16 mouse cellular contexts compared by ENCODE assay signal in genomic region chr8:108281981-108282380, GRCm38 (mm10).
DNase-seq lines count a peak whose midpoint lies in the region; ATAC-seq and TF ChIP-seq lines count a peak whose summit lies in the region.
"Had no signal": no experiment of that assay in that cellular context is flagged by ENCODE, and none has a peak within 500 bp of the region (broad histone marks: within the 10 kb centered on the region; RNA-seq: fewer than 3 reads in every experiment).

No protein-coding gene starts in this region.

- H3K4me1 ChIP-seq in midbrain, embryonic 13.5 days (replicated peaks): peaks cover 12% of the 10 kb centered on the region
- H3K4me1 ChIP-seq in midbrain, embryonic 10.5 days: no peaks in the 10 kb centered on the region
- peaks cover 10% of the 10 kb centered on the region; the same call in 1 of the 2 replicates for H3K4me1 ChIP-seq in midbrain, embryonic 15.5 days
- H3K4me1 ChIP-seq: liver, embryonic 13.5 days had no signal

- WGBS in midbrain, embryonic 13.5 days: 65% methylated on average over 12 of the region's 12 CpGs
- 81% methylated on average over 12 of the region's 12 CpGs for WGBS in midbrain, embryonic 10.5 days
- 51% methylated on average over 12 of the region's 12 CpGs for WGBS in midbrain, embryonic 15.5 days

- no peak for TF ChIP-seq POLR2A in brain, embryonic 14.5 days (IDR thresholded peaks at IDR 0.05; ENCODE audit: borderline replicate concordance, extremely low read depth, insufficient read depth, insufficient read length, poor library complexity, severe bottlenecking)

- H3K27me3 ChIP-seq in midbrain, embryonic 13.5 days: no peaks in the 10 kb centered on the region; the same call in 1 of the 2 replicates
- H3K27me3 ChIP-seq in midbrain, embryonic 10.5 days (ENCODE audit: low read depth, poor library complexity, severe bottlenecking): peaks cover 19% of the 10 kb centered on the region
- H3K27me3 ChIP-seq in midbrain, embryonic 15.5 days (replicated peaks): no peaks in the 10 kb centered on the region
- H3K27me3 ChIP-seq: liver, embryonic 13.5 days had no signal

- peak overlapping the region; percentile 60 for H3K27ac ChIP-seq in midbrain, embryonic 13.5 days
- no peak overlapping the region for H3K27ac ChIP-seq in midbrain, embryonic 10.5 days (replicated peaks)
- peak overlapping the region; percentile 58 for H3K27ac ChIP-seq in midbrain, embryonic 15.5 days
- H3K27ac ChIP-seq: forebrain, embryonic 13.5 days; liver, embryonic 13.5 days had no signal

- no peaks in the 10 kb centered on the region for H3K36me3 ChIP-seq in midbrain, embryonic 13.5 days
- H3K36me3 ChIP-seq in midbrain, embryonic 10.5 days: no peaks in the 10 kb centered on the region
- no peaks in the 10 kb centered on the region for H3K36me3 ChIP-seq in midbrain, embryonic 15.5 days (replicated peaks)
- H3K36me3 ChIP-seq: G1E; liver, embryonic 13.5 days had no signal

- TF ChIP-seq CTCF in brain, embryonic 14.5 days (IDR thresholded peaks at IDR 0.05; ENCODE audit: borderline replicate concordance, extremely low read depth, insufficient read depth, insufficient read length): no peak

- DNase-seq in midbrain, embryonic 10.5 days (ENCODE audit: low spot score): no peak
- DNase-seq in brain, embryonic 14.5 days (ENCODE audit: low read depth): peak; percentile 53
- no peak for DNase-seq in natural killer cell, adult 2 months (ENCODE audit: low spot score in 2 of 2)
- no peak for DNase-seq in lung, postnatal 14 days
- DNase-seq: cerebellum, adult 11 months; cerebellum, postnatal 25 days; kidney, adult 18-20 months; kidney, postnatal 10 days; liver, embryonic 13.5 days; lung, postnatal 36 days had no signal

- no peak overlapping the region for H3K4me3 ChIP-seq in midbrain, embryonic 13.5 days (replicated peaks)
- no peak overlapping the region for H3K4me3 ChIP-seq in midbrain, embryonic 10.5 days
- no peak overlapping the region for H3K4me3 ChIP-seq in midbrain, embryonic 15.5 days
- H3K4me3 ChIP-seq: forebrain, embryonic 13.5 days; liver, embryonic 13.5 days had no signal

- H3K9me3 ChIP-seq in midbrain, embryonic 13.5 days: no peaks in the 10 kb centered on the region
- H3K9me3 ChIP-seq in midbrain, embryonic 10.5 days (replicated peaks): no peaks in the 10 kb centered on the region
- H3K9me3 ChIP-seq in midbrain, embryonic 15.5 days: no peaks in the 10 kb centered on the region
- H3K9me3 ChIP-seq: forebrain, embryonic 13.5 days; liver, embryonic 13.5 days had no signal

- no peak overlapping the region for H3K9ac ChIP-seq in midbrain, embryonic 13.5 days (replicated peaks)
- H3K9ac ChIP-seq in midbrain, embryonic 15.5 days: no peak overlapping the region
- H3K9ac ChIP-seq: forebrain, embryonic 13.5 days; liver, embryonic 13.5 days had no signal

- no peak overlapping the region for H3K4me2 ChIP-seq in midbrain, embryonic 13.5 days (replicated peaks)
- peak overlapping the region; percentile 15; the same call in 1 of the 2 replicates for H3K4me2 ChIP-seq in midbrain, embryonic 15.5 days
- H3K4me2 ChIP-seq: forebrain, embryonic 13.5 days; heart, embryonic 11.5 days; liver, embryonic 13.5 days had no signal

- ATAC-seq in midbrain, embryonic 13.5 days: peak; percentile 55; the same call in 1 of the 2 replicates
- ATAC-seq in granulocyte monocyte progenitor cell, adult 5-6 weeks (replicated peaks; ENCODE audit: poor library complexity, severe bottlenecking): 0 out of 2 replicates have a peak, but pooled peaks have one; percentile 10
- no peak for ATAC-seq in midbrain, embryonic 15.5 days (replicated peaks)
- ATAC-seq: forebrain, embryonic 13.5 days had no signal
